Mouse (Mus musculus): ENCODE measurements around the gene Rnf10.

GRCm38 (mm10) chr5:115194626-115195221 is 78.0 kb downstream of the Rnf10 start:
- TF ChIP-seq CTCF (IDR thresholded peaks at IDR 0.05; ENCODE audit: low read depth), result no peak
- TF ChIP-seq EP300 (IDR thresholded peaks at IDR 0.05; ENCODE audit: low read depth), result no peak
